Mouse (Mus musculus): Measurements from ENCODE around the gene Olfr610. TPM values are rescaled to one million over a fixed set of nuclear protein-coding genes. Genes with fewer than 3 reads are reported as not detected.

Gene Olfr610
- polyA plus RNA-seq, 1 experiment from 2014 or later: not detected

Other genes with a start within 250 kb of the Olfr610 start
- not detected in 2 replicates for gene Olfr596, start 206.5 kb downstream of the Olfr610 start, polyA plus RNA-seq (2015; fragmentation: Nextera tagmentation; extraction: Ambion mirVana)
- gene Olfr597, start 195.8 kb downstream of the Olfr610 start, polyA plus RNA-seq (2015; fragmentation: Nextera tagmentation; extraction: Ambion mirVana): not detected in 2 replicates
- not detected in 2 replicates for gene Olfr598, start 188.6 kb downstream of the Olfr610 start, polyA plus RNA-seq (2015; fragmentation: Nextera tagmentation; extraction: Ambion mirVana)
- not detected in 2 replicates for gene Olfr599, start 176.2 kb downstream of the Olfr610 start, polyA plus RNA-seq (2015; fragmentation: Nextera tagmentation; extraction: Ambion mirVana)
- not detected in 2 replicates for gene Olfr600, start 162.5 kb downstream of the Olfr610 start, polyA plus RNA-seq (2015; fragmentation: Nextera tagmentation; extraction: Ambion mirVana)
- gene Olfr601, start 149.5 kb downstream of the Olfr610 start, polyA plus RNA-seq (2015; fragmentation: Nextera tagmentation; extraction: Ambion mirVana): not detected in 2 replicates
- not detected in 2 replicates for gene Olfr603, start 125.9 kb downstream of the Olfr610 start, polyA plus RNA-seq (2015; fragmentation: Nextera tagmentation; extraction: Ambion mirVana)
- not detected in 2 replicates for gene Usp17lc, start 97.0 kb downstream of the Olfr610 start, polyA plus RNA-seq (2015; fragmentation: Nextera tagmentation; extraction: Ambion mirVana)
- not detected in 2 replicates for gene Olfr605, start 66.7 kb downstream of the Olfr610 start, polyA plus RNA-seq (2015; fragmentation: Nextera tagmentation; extraction: Ambion mirVana)
- not detected in 2 replicates for gene Olfr606, start 63.1 kb downstream of the Olfr610 start, polyA plus RNA-seq (2015; fragmentation: Nextera tagmentation; extraction: Ambion mirVana)
- gene Olfr607, start 48.0 kb downstream of the Olfr610 start, polyA plus RNA-seq (2015; fragmentation: Nextera tagmentation; extraction: Ambion mirVana): not detected in 2 replicates
- not detected in 2 replicates for gene Olfr608, start 42.2 kb downstream of the Olfr610 start, polyA plus RNA-seq (2015; fragmentation: Nextera tagmentation; extraction: Ambion mirVana)
- gene Olfr609, start 14.1 kb downstream of the Olfr610 start, polyA plus RNA-seq (2015; fragmentation: Nextera tagmentation; extraction: Ambion mirVana): not detected in 2 replicates
- not detected in 2 replicates for gene Olfr611, start 8.7 kb upstream of the Olfr610 start, polyA plus RNA-seq (2015; fragmentation: Nextera tagmentation; extraction: Ambion mirVana)
- not detected in 2 replicates for gene Olfr612, start 30.6 kb upstream of the Olfr610 start, polyA plus RNA-seq (2015; fragmentation: Nextera tagmentation; extraction: Ambion mirVana)
- gene Olfr613, start 36.0 kb upstream of the Olfr610 start, polyA plus RNA-seq (2015; fragmentation: Nextera tagmentation; extraction: Ambion mirVana): not detected in 2 replicates
- gene Olfr615, start 44.0 kb upstream of the Olfr610 start, polyA plus RNA-seq (2015; fragmentation: Nextera tagmentation; extraction: Ambion mirVana): not detected in 2 replicates
- not detected in 2 replicates for gene Olfr616, start 57.0 kb upstream of the Olfr610 start, polyA plus RNA-seq (2015; fragmentation: Nextera tagmentation; extraction: Ambion mirVana)
- gene Olfr617, start 60.9 kb upstream of the Olfr610 start, polyA plus RNA-seq (2015; fragmentation: Nextera tagmentation; extraction: Ambion mirVana): not detected in 2 replicates
- not detected in 2 replicates for gene Olfr618, start 78.0 kb upstream of the Olfr610 start, polyA plus RNA-seq (2015; fragmentation: Nextera tagmentation; extraction: Ambion mirVana)
- not detected in 2 replicates for gene Olfr619, start 88.5 kb upstream of the Olfr610 start, polyA plus RNA-seq (2015; fragmentation: Nextera tagmentation; extraction: Ambion mirVana)
- gene Olfr620, start 100.4 kb upstream of the Olfr610 start, polyA plus RNA-seq (2015; fragmentation: Nextera tagmentation; extraction: Ambion mirVana): not detected in 2 replicates
- gene Olfr622, start 130.6 kb upstream of the Olfr610 start, polyA plus RNA-seq (2015; fragmentation: Nextera tagmentation; extraction: Ambion mirVana): not detected in 2 replicates
- gene Olfr623, start 151.6 kb upstream of the Olfr610 start, polyA plus RNA-seq (2015; fragmentation: Nextera tagmentation; extraction: Ambion mirVana): not detected in 2 replicates
- gene Olfr624, start 159.1 kb upstream of the Olfr610 start, polyA plus RNA-seq (2015; fragmentation: Nextera tagmentation; extraction: Ambion mirVana): 0.02 TPM in 2 replicates
- gene Olfr625-ps1, start 170.6 kb upstream of the Olfr610 start, polyA plus RNA-seq (2015; fragmentation: Nextera tagmentation; extraction: Ambion mirVana): not detected in 2 replicates
- gene Olfr243, start 202.5 kb upstream of the Olfr610 start, polyA plus RNA-seq (2015; fragmentation: Nextera tagmentation; extraction: Ambion mirVana): not detected in 2 replicates
- not detected in 2 replicates for gene Olfr628, start 218.3 kb upstream of the Olfr610 start, polyA plus RNA-seq (2015; fragmentation: Nextera tagmentation; extraction: Ambion mirVana)
- 0.07 TPM in 1 of 2 replicates, not detected in the other for gene Olfr629, start 232.8 kb upstream of the Olfr610 start, polyA plus RNA-seq (2015; fragmentation: Nextera tagmentation; extraction: Ambion mirVana)
- gene Olfr630, start 245.2 kb upstream of the Olfr610 start, polyA plus RNA-seq (2015; fragmentation: Nextera tagmentation; extraction: Ambion mirVana): not detected in 2 replicates